Mouse (Mus musculus): ENCODE data around the gene Pdcd1lg2. TPM values are rescaled to one million over a fixed set of nuclear protein-coding genes. Genes with fewer than 3 reads are reported as not detected.
A peak's percentile ranks its signal among the peaks of the same experiment; 100 is the strongest.

Pdcd1lg2 gene
- polyA plus RNA-seq, 1 experiment, result not detected

GRCm38 (mm10) chr19:29468941-29469685, 58.4 kb downstream of the Pdcd1lg2 start:
- no peak overlapping the region for H3K4me3 ChIP-seq
- no peak overlapping the region for H3ac ChIP-seq (ENCODE audit: control insufficient read depth, insufficient read length)
- peaks cover 5% of the 10 kb centered on the region for H3K27me3 ChIP-seq (ENCODE audit: control insufficient read depth, insufficient read depth, insufficient read length)
- H3K36me3 ChIP-seq (ENCODE audit: control insufficient read depth, insufficient read depth), result no peaks in the 10 kb centered on the region
- no peak for TF ChIP-seq REST (IDR thresholded peaks at IDR 0.05; ENCODE audit: insufficient read depth, insufficient read length)
- H3K79me2 ChIP-seq (ENCODE audit: control insufficient read depth, insufficient read depth), result no peaks in the 10 kb centered on the region
- no peak overlapping the region for H3K4me2 ChIP-seq (ENCODE audit: low read depth)

GRCm38 (mm10) chr19:29469686-29470254, 59.1 kb downstream of the Pdcd1lg2 start:
- TF ChIP-seq CEBPB (IDR thresholded peaks at IDR 0.05; ENCODE audit: insufficient read depth, poor library complexity, severe bottlenecking), result no peak
- no peak for TF ChIP-seq USF1 (IDR thresholded peaks at IDR 0.05; ENCODE audit: low read depth)
- no peak for TF ChIP-seq MAX (IDR thresholded peaks at IDR 0.05; ENCODE audit: low read depth)
- no peak for TF ChIP-seq REST (IDR thresholded peaks at IDR 0.05; ENCODE audit: insufficient read depth, insufficient read length)
- TF ChIP-seq TCF3 (IDR thresholded peaks at IDR 0.05; ENCODE audit: insufficient read length, low read depth), result no peak
- TF ChIP-seq POLR2A (IDR thresholded peaks at IDR 0.05; ENCODE audit: insufficient read length, low read depth), result no peak
- TF ChIP-seq E2F4 (IDR thresholded peaks at IDR 0.05; ENCODE audit: insufficient read depth), result no peak
- no peak for TF ChIP-seq TCF12 (IDR thresholded peaks at IDR 0.05; ENCODE audit: insufficient read depth, poor library complexity, severe bottlenecking)
- TF ChIP-seq MYOD1 (IDR thresholded peaks at IDR 0.05; ENCODE audit: control insufficient read depth in 1 of 3, insufficient read length in 2 of 3, low read depth in 2 of 3), result no peak
- no peak for TF ChIP-seq POLR2AphosphoS2 (IDR thresholded peaks at IDR 0.05; ENCODE audit: insufficient read length, low read depth)
- TF ChIP-seq SRF (IDR thresholded peaks at IDR 0.05; ENCODE audit: control insufficient read depth, insufficient read length, low read depth), result no peak
- no peak for TF ChIP-seq MYOG (IDR thresholded peaks at IDR 0.05; ENCODE audit: control insufficient read depth in 1 of 3, insufficient read depth in 1 of 3, insufficient read length in 2 of 3, low read depth in 2 of 3)
- H3K79me2 ChIP-seq (ENCODE audit: control insufficient read depth, insufficient read depth), result no peaks in the 10 kb centered on the region
- H3K36me3 ChIP-seq (ENCODE audit: control insufficient read depth, insufficient read depth), result no peaks in the 10 kb centered on the region
- H3K4me2 ChIP-seq (ENCODE audit: low read depth), result no peak overlapping the region
- H3K4me3 ChIP-seq, result no peak overlapping the region
- H3K27me3 ChIP-seq (ENCODE audit: control insufficient read depth, insufficient read depth, insufficient read length), result peaks cover 10% of the 10 kb centered on the region
- H3ac ChIP-seq (ENCODE audit: control insufficient read depth, insufficient read length), result no peak overlapping the region

GRCm38 (mm10) chr19:29470652-29471051, 59.9 kb downstream of the Pdcd1lg2 start:
- no peaks in the 10 kb centered on the region for H3K36me3 ChIP-seq (ENCODE audit: control insufficient read depth, insufficient read depth)
- no peaks in the 10 kb centered on the region for H3K79me2 ChIP-seq (ENCODE audit: control insufficient read depth, insufficient read depth)
- H3K4me2 ChIP-seq (ENCODE audit: low read depth), result peak overlapping the region; percentile 27
- H3ac ChIP-seq (ENCODE audit: control insufficient read depth, insufficient read length), result no peak overlapping the region
- H3K4me3 ChIP-seq, result no peak overlapping the region
- no peak for TF ChIP-seq POLR2A (IDR thresholded peaks at IDR 0.05; ENCODE audit: insufficient read length, low read depth)
- no peak for TF ChIP-seq MAX (IDR thresholded peaks at IDR 0.05; ENCODE audit: low read depth)
- TF ChIP-seq POLR2AphosphoS2 (IDR thresholded peaks at IDR 0.05; ENCODE audit: insufficient read length, low read depth), result no peak
- no peak for TF ChIP-seq TCF12 (IDR thresholded peaks at IDR 0.05; ENCODE audit: insufficient read depth, poor library complexity, severe bottlenecking)
- no peak for TF ChIP-seq MYOG (IDR thresholded peaks at IDR 0.05; ENCODE audit: control insufficient read depth in 1 of 3, insufficient read depth in 1 of 3, insufficient read length in 2 of 3, low read depth in 2 of 3)
- TF ChIP-seq REST (IDR thresholded peaks at IDR 0.05; ENCODE audit: insufficient read depth, insufficient read length), result no peak
- no peak for TF ChIP-seq E2F4 (IDR thresholded peaks at IDR 0.05; ENCODE audit: insufficient read depth)
- no peak for TF ChIP-seq CEBPB (IDR thresholded peaks at IDR 0.05; ENCODE audit: insufficient read depth, poor library complexity, severe bottlenecking)
- TF ChIP-seq SRF (IDR thresholded peaks at IDR 0.05; ENCODE audit: control insufficient read depth, insufficient read length, low read depth), result no peak
- TF ChIP-seq USF1 (IDR thresholded peaks at IDR 0.05; ENCODE audit: low read depth), result no peak
- TF ChIP-seq TCF3 (IDR thresholded peaks at IDR 0.05; ENCODE audit: insufficient read length, low read depth), result no peak
- TF ChIP-seq MYOD1 (IDR thresholded peaks at IDR 0.05; ENCODE audit: control insufficient read depth in 1 of 3, insufficient read length in 2 of 3, low read depth in 2 of 3), result no peak
- peaks cover 17% of the 10 kb centered on the region for H3K27me3 ChIP-seq (ENCODE audit: control insufficient read depth, insufficient read depth, insufficient read length)

DNA sequence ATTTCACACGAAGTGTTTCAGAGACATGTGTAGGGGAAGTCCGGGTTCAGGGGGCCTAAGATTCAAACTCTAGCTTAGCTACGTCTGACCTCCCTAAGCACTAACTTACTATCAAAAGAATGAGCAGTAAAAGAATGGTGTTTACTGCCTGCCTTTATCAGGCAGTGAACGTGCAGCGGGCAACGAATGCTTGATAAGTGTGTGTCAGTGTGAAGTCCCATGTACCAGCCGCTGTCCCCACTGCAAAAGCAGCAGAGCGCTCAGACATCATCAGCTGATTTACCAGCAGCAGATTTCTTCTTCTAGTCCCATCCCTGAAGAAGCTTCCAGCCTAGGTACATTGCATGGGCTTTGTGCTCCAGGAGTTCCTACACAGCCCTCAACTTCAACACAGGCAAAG, 61.7 kb downstream of the Pdcd1lg2 start:
- Histone ChIP-seq H3K4me2 (ENCODE audit: low read depth) (no peak overlapping the region), H3ac (ENCODE audit: control insufficient read depth, insufficient read length) (no peak overlapping the region), H3K79me2 (ENCODE audit: control insufficient read depth, insufficient read depth) (no peaks in the 10 kb centered on the region), H3K4me3 (no peak overlapping the region), H3K27me3 (ENCODE audit: control insufficient read depth, insufficient read depth, insufficient read length) (peaks cover 22% of the 10 kb centered on the region), H3K36me3 (ENCODE audit: control insufficient read depth, insufficient read depth) (no peaks in the 10 kb centered on the region)
- no peak for TF ChIP-seq CEBPB (IDR thresholded peaks at IDR 0.05; ENCODE audit: insufficient read depth, poor library complexity, severe bottlenecking)
- TF ChIP-seq USF1 (IDR thresholded peaks at IDR 0.05; ENCODE audit: low read depth), result no peak
- TF ChIP-seq TCF3 (IDR thresholded peaks at IDR 0.05; ENCODE audit: insufficient read length, low read depth), result no peak
- TF ChIP-seq SRF (IDR thresholded peaks at IDR 0.05; ENCODE audit: control insufficient read depth, insufficient read length, low read depth), result no peak

GRCm38 (mm10) chr19:29472946-29473345, 62.2 kb downstream of the Pdcd1lg2 start:
- H3ac ChIP-seq (ENCODE audit: control insufficient read depth, insufficient read length), result no peak overlapping the region
- TF ChIP-seq USF1 (IDR thresholded peaks at IDR 0.05; ENCODE audit: low read depth), result no peak
- TF ChIP-seq CEBPB (IDR thresholded peaks at IDR 0.05; ENCODE audit: insufficient read depth, poor library complexity, severe bottlenecking), result no peak
- no peak for TF ChIP-seq TCF3 (IDR thresholded peaks at IDR 0.05; ENCODE audit: insufficient read length, low read depth)
- TF ChIP-seq TCF12 (IDR thresholded peaks at IDR 0.05; ENCODE audit: insufficient read depth, poor library complexity, severe bottlenecking), result no peak
- TF ChIP-seq MYOG (IDR thresholded peaks at IDR 0.05; ENCODE audit: control insufficient read depth in 1 of 3, insufficient read depth in 1 of 3, insufficient read length in 2 of 3, low read depth in 2 of 3), result no peak
- no peak for TF ChIP-seq MYOD1 (IDR thresholded peaks at IDR 0.05; ENCODE audit: control insufficient read depth in 1 of 3, insufficient read length in 2 of 3, low read depth in 2 of 3)
- no peak for TF ChIP-seq REST (IDR thresholded peaks at IDR 0.05; ENCODE audit: insufficient read depth, insufficient read length)
- TF ChIP-seq MAX (IDR thresholded peaks at IDR 0.05; ENCODE audit: low read depth), result no peak
- no peak for TF ChIP-seq SRF (IDR thresholded peaks at IDR 0.05; ENCODE audit: control insufficient read depth, insufficient read length, low read depth)
- H3K79me2 ChIP-seq (ENCODE audit: control insufficient read depth, insufficient read depth), result no peaks in the 10 kb centered on the region
- peaks cover 22% of the 10 kb centered on the region for H3K27me3 ChIP-seq (ENCODE audit: control insufficient read depth, insufficient read depth, insufficient read length)
- H3K4me3 ChIP-seq, result no peak overlapping the region
- no peak overlapping the region for H3K4me2 ChIP-seq (ENCODE audit: low read depth)
- no peaks in the 10 kb centered on the region for H3K36me3 ChIP-seq (ENCODE audit: control insufficient read depth, insufficient read depth)
